Mouse (Mus musculus) forebrain, postnatal 0 days (tissue): ENCODE measurements around the gene Naa80. TPM values are rescaled to one million over a fixed set of nuclear protein-coding genes. Genes with fewer than 3 reads are reported as not detected.
A peak's percentile ranks its signal among the peaks of the same experiment; 100 is the strongest.

Experiments used
- ATAC-seq: fragments of 200-750 bp; cut with Nextera tagmentation; 2 replicates; pipeline ENCODE4 v1.8.0; 2017; ENCODE audit warnings: mild to moderate bottlenecking, moderate library complexity
- DNase-seq: peaks from one replicate; pipeline ENCODE4 v3.0.0-alpha.2; 2015
- H3K27ac ChIP-seq: fragments of 300-500 bp; sonication (generic); 2 replicates; pipeline ENCODE4 v1.5.1; 2014; ENCODE audit warnings: low read depth, mild to moderate bottlenecking, antibody characterized with exemption, low read length, moderate library complexity, mixed read lengths
- H3K27me3 ChIP-seq: fragments of 300-500 bp; sonication (generic); 2 replicates; pipeline ENCODE4 v1.6.1; 2014; ENCODE audit warnings: mild to moderate bottlenecking, low read length, mixed read lengths; ENCODE audit not compliant: insufficient read depth
- H3K36me3 ChIP-seq: fragments of 300-500 bp; sonication (generic); 2 replicates; pipeline ENCODE4 v1.6.1; 2014; ENCODE audit warnings: mild to moderate bottlenecking, moderate library complexity; ENCODE audit not compliant: insufficient read depth
- H3K4me1 ChIP-seq: fragments of 300-500 bp; sonication (generic); 2 replicates; pipeline ENCODE4 v1.6.1; 2014; ENCODE audit warnings: antibody characterized with exemption; ENCODE audit not compliant: insufficient read depth
- H3K4me2 ChIP-seq: fragments of 300-500 bp; sonication (generic); 2 replicates; pipeline ENCODE4 v1.6.1; 2014; ENCODE audit warnings: low read depth, mild to moderate bottlenecking, moderate library complexity
- H3K4me3 ChIP-seq: fragments of 300-500 bp; sonication (generic); 2 replicates; pipeline ENCODE4 v1.5.1; 2014; ENCODE audit warnings: low read depth, low read length, mixed read lengths
- H3K9ac ChIP-seq: fragments of 300-500 bp; sonication (generic); 2 replicates; pipeline ENCODE4 v1.6.1; 2014; ENCODE audit warnings: mild to moderate bottlenecking
- H3K9me3 ChIP-seq: fragments of 300-500 bp; sonication (generic); 2 replicates; pipeline ENCODE4 v1.6.1; 2016; ENCODE audit warnings: low read length
- CTCF ChIP-seq: sonication (generic); IDR thresholded peaks from 2 replicates; pipeline ENCODE4 v1.5.1; 2016; ENCODE audit warnings: antibody characterized with exemption, control low read depth, low read depth
- WGBS: fragments of 180-500 bp; shearing (Covaris S2); extraction: QIAGEN DNeasy Blood & Tissue Kit; methylation state at CpG from one replicate; pipeline ENCODE4 v1.1.7; 2014; 5-methylcytosine and 5-hydroxymethylcytosine counted together
- polyA plus RNA-seq: library from polyadenylated mRNA; unstranded; fragments of >200 nt; fragmentation: Nextera tagmentation; extraction: Ambion mirVana; gene quantifications from 2 replicates; pipeline ENCODE4 v1.2.1, GENCODE M21; 2015
- total RNA-seq: library from RNA; depleted of rRNA; stranded (reverse); fragments of >200 nt; gene quantifications from 2 replicates; pipeline ENCODE4 v1.2.3, GENCODE M21; 2014; rRNA removed

Gene Naa80
- total and polyA plus RNA-seq, 2 experiments from 2014 or later = 21.3 to 27.0 TPM

DNA sequence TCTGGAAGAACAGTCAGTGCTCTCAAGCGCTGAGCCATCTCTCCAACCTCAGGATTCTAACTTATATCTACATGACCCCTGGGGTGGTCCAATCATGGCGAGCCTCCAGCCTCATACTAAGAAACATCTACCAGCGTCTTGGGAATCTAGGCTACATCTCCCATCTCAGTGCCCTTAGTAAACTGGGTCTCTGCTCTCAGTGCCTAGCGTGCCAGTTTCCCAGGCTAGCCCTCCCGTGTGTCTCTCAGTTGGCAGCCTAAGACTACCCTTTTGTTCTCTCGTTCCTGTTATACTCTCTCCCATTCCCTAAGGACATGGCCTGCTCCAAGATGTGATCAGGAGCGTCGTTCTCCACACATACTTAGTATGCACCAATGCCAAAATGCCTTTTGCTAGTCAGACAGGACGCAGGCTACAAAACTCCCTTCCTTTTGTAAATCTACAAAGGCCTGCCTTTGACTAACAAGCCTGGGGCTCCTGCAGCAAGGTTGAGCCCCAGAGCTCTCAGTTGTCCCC, 52.7 kb downstream of the Naa80 start:
- no peak for TF ChIP-seq CTCF
- peak overlapping the region; percentile 61; the same call in 1 of the 2 replicates for H3K9ac ChIP-seq
- H3K4me2 ChIP-seq = peak overlapping the region; percentile 98
- 26% methylated on average over 9 of the region's 9 CpGs for WGBS
- no peak overlapping the region for H3K4me3 ChIP-seq
- peak overlapping the region; percentile 90 for H3K27ac ChIP-seq
- no peaks in the 10 kb centered on the region for H3K9me3 ChIP-seq
- no peaks in the 10 kb centered on the region for H3K27me3 ChIP-seq
- DNase-seq = no peak
- H3K36me3 ChIP-seq = no peaks in the 10 kb centered on the region
- ATAC-seq = no peak
- H3K4me1 ChIP-seq = peaks cover 66% of the 10 kb centered on the region

DNA sequence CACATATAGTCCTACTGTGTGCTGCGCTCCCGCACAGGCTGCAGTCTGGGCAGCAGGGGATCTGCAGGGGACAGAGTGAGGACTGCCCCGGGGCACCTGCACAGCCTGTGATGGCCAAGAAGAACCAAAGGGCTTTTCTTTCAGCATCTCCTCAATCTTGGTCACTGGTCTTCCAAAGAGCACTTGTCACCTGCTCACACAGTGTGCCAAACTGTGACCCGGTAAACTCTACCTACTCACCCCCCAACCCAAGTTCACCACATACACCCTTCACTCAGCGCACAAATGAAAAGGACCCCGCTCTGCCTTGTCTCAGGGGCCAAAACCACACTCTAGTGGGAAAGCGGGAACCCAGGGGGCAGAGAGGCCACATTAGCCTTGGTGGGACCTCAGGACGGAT, 53.2 kb downstream of the Naa80 start:
- DNase-seq (no peak), ATAC-seq (no peak)
- no peak overlapping the region for H3K4me3 ChIP-seq
- TF ChIP-seq CTCF = no peak
- H3K4me1 ChIP-seq = peaks cover 64% of the 10 kb centered on the region
- no peaks in the 10 kb centered on the region for H3K36me3 ChIP-seq
- H3K27ac ChIP-seq = peak overlapping the region; percentile 90
- peak overlapping the region; percentile 61; the same call in 1 of the 2 replicates for H3K9ac ChIP-seq
- peak overlapping the region; percentile 98 for H3K4me2 ChIP-seq
- H3K9me3 ChIP-seq = no peaks in the 10 kb centered on the region
- 55% methylated on average over 8 of the region's 8 CpGs for WGBS
- no peaks in the 10 kb centered on the region for H3K27me3 ChIP-seq

DNA sequence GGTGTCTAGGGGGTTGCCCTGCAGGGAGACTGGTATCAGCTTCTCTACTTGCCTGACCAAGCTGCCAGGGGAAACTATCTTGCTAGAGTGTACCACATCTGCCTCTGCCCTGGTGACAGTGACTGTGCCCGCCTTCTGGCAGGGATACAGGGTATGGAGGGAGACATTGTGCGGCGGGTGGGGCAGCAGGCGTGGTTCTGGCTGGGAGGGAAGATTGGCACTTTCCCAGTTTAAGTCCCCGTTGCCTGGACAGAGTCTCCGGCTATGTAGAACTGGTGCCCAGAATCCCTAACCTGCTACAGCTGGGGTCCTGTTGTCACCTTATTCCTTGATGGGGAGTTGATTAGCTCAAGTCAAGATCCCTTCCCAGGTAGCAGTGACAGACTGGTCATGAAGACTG, 53.8 kb downstream of the Naa80 start:
- peak overlapping the region; percentile 90 for H3K27ac ChIP-seq
- ATAC-seq = no peak
- DNase-seq = peak; percentile 52
- H3K4me3 ChIP-seq = peak overlapping the region; percentile 85
- H3K9me3 ChIP-seq = no peaks in the 10 kb centered on the region
- peak overlapping the region; percentile 98 for H3K4me2 ChIP-seq
- H3K9ac ChIP-seq = peak overlapping the region; percentile 61
- no peaks in the 10 kb centered on the region for H3K36me3 ChIP-seq
- 4% methylated on average over 6 of the region's 6 CpGs for WGBS
- no peak for TF ChIP-seq CTCF
- H3K4me1 ChIP-seq = peaks cover 62% of the 10 kb centered on the region
- H3K27me3 ChIP-seq = no peaks in the 10 kb centered on the region

DNA sequence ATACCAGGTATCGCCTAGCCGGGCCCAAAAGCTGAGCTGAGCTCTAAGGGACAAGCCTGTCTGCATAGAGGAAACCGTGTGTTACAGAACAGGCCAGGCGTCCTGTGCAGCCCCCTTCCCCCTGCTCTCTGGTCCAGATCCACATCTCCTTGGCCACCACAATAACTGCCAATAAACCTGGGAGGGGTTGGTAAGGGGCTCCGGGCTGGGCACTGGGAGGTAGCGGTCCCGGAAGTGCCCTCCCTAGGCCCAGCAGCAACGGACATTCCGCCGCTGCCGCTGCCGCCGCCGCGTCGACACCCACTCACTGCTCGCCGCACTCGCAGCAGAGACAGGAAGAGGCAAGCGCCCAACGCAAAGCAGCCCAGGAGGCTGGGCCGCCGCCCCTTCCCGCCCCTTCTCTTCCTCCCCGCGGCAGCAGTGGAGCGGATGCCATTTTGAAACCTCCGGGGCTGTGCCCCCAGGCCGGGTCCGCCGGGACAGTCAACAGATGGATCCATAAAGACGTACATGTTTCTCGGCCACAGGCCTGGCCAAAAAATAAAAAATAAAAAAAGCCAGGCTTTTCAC, 54.5 kb downstream of the Naa80 start:
- Histone ChIP-seq H3K27ac (peak overlapping the region; percentile 90), H3K4me1 (peaks cover 55% of the 10 kb centered on the region), H3K4me3 (peak overlapping the region; percentile 85), H3K27me3 (no peaks in the 10 kb centered on the region), H3K9me3 (no peaks in the 10 kb centered on the region), H3K9ac (peak overlapping the region; percentile 61), H3K4me2 (peak overlapping the region; percentile 98), H3K36me3 (no peaks in the 10 kb centered on the region)
- TF ChIP-seq CTCF = no peak
- WGBS = 3% methylated on average over 31 of the region's 33 CpGs
- DNase-seq = peak; percentile 82
- ATAC-seq = peak; percentile 52

Other genes starting within 250 kb of the Naa80 start
- 14.1 and 14.2 TPM in 2 replicates for gene Hemk1, start 240.5 kb upstream of the Naa80 start, total RNA-seq
- 12.9 and 13.4 TPM in 2 replicates for gene Hemk1, start 240.5 kb upstream of the Naa80 start, polyA plus RNA-seq
- 5.2 and 7.2 TPM in 2 replicates for gene 6430571L13Rik, start 238.3 kb upstream of the Naa80 start, total RNA-seq
- 3.7 and 6.0 TPM in 2 replicates for gene 6430571L13Rik, start 238.3 kb upstream of the Naa80 start, polyA plus RNA-seq
- gene Cacna2d2, start 179.3 kb upstream of the Naa80 start, total RNA-seq = 29.7 and 49.5 TPM in 2 replicates
- gene Cacna2d2, start 179.3 kb upstream of the Naa80 start, polyA plus RNA-seq = 3.0 and 5.0 TPM in 2 replicates
- 44.3 and 51.4 TPM in 2 replicates for gene Tmem115, start 44.9 kb upstream of the Naa80 start, total RNA-seq
- 49.7 and 50.4 TPM in 2 replicates for gene Tmem115, start 44.9 kb upstream of the Naa80 start, polyA plus RNA-seq
- 36.0 and 42.7 TPM in 2 replicates for gene Cyb561d2, start 36.7 kb upstream of the Naa80 start, total RNA-seq
- gene Cyb561d2, start 36.7 kb upstream of the Naa80 start, polyA plus RNA-seq = 47.0 and 48.3 TPM in 2 replicates
- 59.9 and 73.3 TPM in 2 replicates for gene Nprl2, start 36.7 kb upstream of the Naa80 start, total RNA-seq
- 65.9 and 70.4 TPM in 2 replicates for gene Nprl2, start 36.7 kb upstream of the Naa80 start, polyA plus RNA-seq
- 6.4 and 11.6 TPM in 2 replicates for gene Zmynd10, start 31.6 kb upstream of the Naa80 start, total RNA-seq
- gene Zmynd10, start 31.6 kb upstream of the Naa80 start, polyA plus RNA-seq = 5.9 and 7.0 TPM in 2 replicates
- 21.7 and 25.2 TPM in 2 replicates for gene Rassf1, start 27.3 kb upstream of the Naa80 start, total RNA-seq
- gene Rassf1, start 27.3 kb upstream of the Naa80 start, polyA plus RNA-seq = 26.6 and 33.3 TPM in 2 replicates
- 109 and 118 TPM in 2 replicates for gene Tusc2, start 15.6 kb upstream of the Naa80 start, total RNA-seq
- gene Tusc2, start 15.6 kb upstream of the Naa80 start, polyA plus RNA-seq = 128 and 129 TPM in 2 replicates
- 48.5 and 51.5 TPM in 2 replicates for gene Hyal2, start 10.9 kb upstream of the Naa80 start, total RNA-seq
- 42.2 and 43.1 TPM in 2 replicates for gene Hyal2, start 10.9 kb upstream of the Naa80 start, polyA plus RNA-seq
- 3.5 and 3.9 TPM in 2 replicates for gene Hyal1, start 2.0 kb upstream of the Naa80 start, total RNA-seq
- 1.9 and 2.0 TPM in 2 replicates for gene Hyal1, start 2.0 kb upstream of the Naa80 start, polyA plus RNA-seq
- gene Hyal3, start 1.9 kb downstream of the Naa80 start, total RNA-seq = 1.00 and 2.9 TPM in 2 replicates
- 1.3 and 1.5 TPM in 2 replicates for gene Hyal3, start 1.9 kb downstream of the Naa80 start, polyA plus RNA-seq
- 11.7 and 13.8 TPM in 2 replicates for gene Ifrd2, start 8.8 kb downstream of the Naa80 start, total RNA-seq
- gene Ifrd2, start 8.8 kb downstream of the Naa80 start, polyA plus RNA-seq = 6.2 and 7.4 TPM in 2 replicates
- gene Sema3b, start 30.3 kb downstream of the Naa80 start, total RNA-seq = 6.5 and 6.6 TPM in 2 replicates
- gene Sema3b, start 30.3 kb downstream of the Naa80 start, polyA plus RNA-seq = 3.9 and 4.4 TPM in 2 replicates
- gene Gnai2, start 56.5 kb downstream of the Naa80 start, total RNA-seq = 200 and 223 TPM in 2 replicates
- gene Gnai2, start 56.5 kb downstream of the Naa80 start, polyA plus RNA-seq = 267 and 287 TPM in 2 replicates
- gene Slc38a3, start 90.6 kb downstream of the Naa80 start, total RNA-seq = 43.5 and 60.9 TPM in 2 replicates
- 38.7 and 39.8 TPM in 2 replicates for gene Slc38a3, start 90.6 kb downstream of the Naa80 start, polyA plus RNA-seq
- gene Gnat1, start 100.8 kb downstream of the Naa80 start, total RNA-seq = 0.24 TPM in 1 of 2 replicates, not detected in the other
- gene Gnat1, start 100.8 kb downstream of the Naa80 start, polyA plus RNA-seq = 0.73 and 1.8 TPM in 2 replicates
- gene Sema3f, start 131.6 kb downstream of the Naa80 start, total RNA-seq = 56.6 and 61.4 TPM in 2 replicates
- gene Sema3f, start 131.6 kb downstream of the Naa80 start, polyA plus RNA-seq = 7.1 and 7.8 TPM in 2 replicates
- 173 and 208 TPM in 2 replicates for gene Rbm5, start 192.1 kb downstream of the Naa80 start, total RNA-seq
- gene Rbm5, start 192.1 kb downstream of the Naa80 start, polyA plus RNA-seq = 111 and 152 TPM in 2 replicates